Comparison of ENCODE assay signal across 23 mouse cellular contexts in the genomic region with DNA sequence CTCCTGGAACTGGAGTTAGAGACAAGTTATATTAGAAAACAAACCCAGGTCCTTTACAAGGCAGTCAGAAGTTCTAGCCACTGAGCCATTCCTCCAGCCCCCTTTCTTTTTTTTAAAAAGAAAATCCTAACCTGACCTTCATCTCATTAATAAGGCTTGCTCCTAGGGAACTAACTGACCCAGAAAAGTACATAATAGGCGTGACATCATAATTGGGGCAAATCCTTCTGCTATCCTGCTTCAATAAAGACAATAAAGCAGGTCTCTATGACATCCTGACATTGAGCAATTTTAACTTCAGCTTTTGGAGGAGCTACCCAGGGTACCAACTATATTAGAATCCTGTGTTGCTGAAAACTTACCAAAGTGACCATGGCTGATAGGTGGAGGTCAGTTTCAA.
DNase-seq lines count a peak whose midpoint lies in the region; ATAC-seq and TF ChIP-seq lines count a peak whose summit lies in the region.
"Had no signal": no experiment of that assay in that cellular context is flagged by ENCODE, and none has a peak within 500 bp of the region (broad histone marks: within the 10 kb centered on the region; RNA-seq: fewer than 3 reads in every experiment).

No protein-coding gene starts in this region.

- WGBS in embryonic facial prominence, embryonic 14.5 days, result 80% methylated on average over 1 of the region's 1 CpGs
- 63% methylated on average over 1 of the region's 1 CpGs for WGBS in embryonic facial prominence, embryonic 10.5 days
- 37% methylated on average over 1 of the region's 1 CpGs for WGBS in forebrain, embryonic 15.5 days
- WGBS in kidney, embryonic 14.5 days, result 95% methylated on average over 1 of the region's 1 CpGs
- WGBS in liver, postnatal 0 days (ENCODE audit: insufficient replicate concordance), result 85% methylated on average over 1 of the region's 1 CpGs

- no peaks in the 10 kb centered on the region for H3K27me3 ChIP-seq in embryonic facial prominence, embryonic 14.5 days (replicated peaks; ENCODE audit: control insufficient read depth, insufficient read depth, low read length)
- H3K27me3 ChIP-seq in embryonic facial prominence, embryonic 10.5 days (replicated peaks; ENCODE audit: low read depth, poor library complexity, severe bottlenecking), result no peaks in the 10 kb centered on the region
- no peaks in the 10 kb centered on the region for H3K27me3 ChIP-seq in forebrain, embryonic 15.5 days
- no peaks in the 10 kb centered on the region for H3K27me3 ChIP-seq in kidney, embryonic 14.5 days (ENCODE audit: control insufficient read depth, insufficient read depth, low read length)
- no peaks in the 10 kb centered on the region for H3K27me3 ChIP-seq in liver, postnatal 0 days (ENCODE audit: insufficient read depth, low read length)
- H3K27me3 ChIP-seq: CH12.LX, Patski had no signal

- ATAC-seq in embryonic facial prominence, embryonic 14.5 days (ENCODE audit: low read depth), result no peak
- ATAC-seq in forebrain, embryonic 15.5 days (replicated peaks), result no peak
- ATAC-seq in kidney, embryonic 14.5 days (ENCODE audit: low FRiP score, low TSS enrichment), result no peak
- no peak for ATAC-seq in liver, postnatal 0 days
- ATAC-seq: activated CD4-positive, CD25-positive, alpha-beta regulatory T cell, adult 4 months; CD4-positive, CD25-positive, alpha-beta regulatory T cell, adult 4 months; Patski had no signal

- no peaks in the 10 kb centered on the region for H3K4me1 ChIP-seq in embryonic facial prominence, embryonic 14.5 days (ENCODE audit: control insufficient read depth, insufficient read depth, low read length)
- H3K4me1 ChIP-seq in embryonic facial prominence, embryonic 10.5 days, result no peaks in the 10 kb centered on the region
- H3K4me1 ChIP-seq in forebrain, embryonic 15.5 days, result no peaks in the 10 kb centered on the region
- H3K4me1 ChIP-seq in kidney, embryonic 14.5 days (ENCODE audit: control insufficient read depth, insufficient read depth, low read length), result no peaks in the 10 kb centered on the region
- H3K4me1 ChIP-seq in liver, postnatal 0 days (ENCODE audit: insufficient read depth), result no peaks in the 10 kb centered on the region

- H3K4me3 ChIP-seq in embryonic facial prominence, embryonic 14.5 days (ENCODE audit: low read depth, low read length), result no peak overlapping the region
- no peak overlapping the region for H3K4me3 ChIP-seq in embryonic facial prominence, embryonic 10.5 days
- H3K4me3 ChIP-seq in forebrain, embryonic 15.5 days, result no peak overlapping the region
- no peak overlapping the region for H3K4me3 ChIP-seq in kidney, embryonic 14.5 days (ENCODE audit: low read length)
- H3K4me3 ChIP-seq in liver, postnatal 0 days (ENCODE audit: low read depth, low read length), result no peak overlapping the region

- no peak overlapping the region for H3K9ac ChIP-seq in embryonic facial prominence, embryonic 14.5 days (ENCODE audit: low read depth, low read length)
- H3K9ac ChIP-seq in forebrain, embryonic 15.5 days (replicated peaks), result no peak overlapping the region
- no peak overlapping the region for H3K9ac ChIP-seq in kidney, embryonic 14.5 days (ENCODE audit: low read depth, low read length)
- no peak overlapping the region for H3K9ac ChIP-seq in liver, postnatal 0 days (replicated peaks)

- peak; percentile 6 for DNase-seq in embryonic facial prominence, embryonic 14.5 days (ENCODE audit: low spot score)
- no peak for DNase-seq in embryonic facial prominence, embryonic 10.5 days (ENCODE audit: low spot score)
- DNase-seq in Muller cell, postnatal 12 days (ENCODE audit: inconsistent ontology term), result peak; percentile 6
- peak; percentile 78 for DNase-seq in retina, embryonic 14.5 days (ENCODE audit: low spot score)
- DNase-seq in retina, postnatal 1 day, result peak; percentile 74
- DNase-seq in liver, postnatal 0 days, result no peak
- DNase-seq: adrenal gland, adult 2 months; adrenal gland, adult 8-10 months; adrenal gland, postnatal 10 days; adrenal gland, postnatal 14 days; adrenal gland, postnatal 25 days; adrenal gland, postnatal 36 days; B cell, adult 2 months; cerebellum, adult 11 months; cerebellum, adult 11-12 months; cerebellum, adult 18-20 months had no signal

- H3K4me2 ChIP-seq in embryonic facial prominence, embryonic 14.5 days (ENCODE audit: low read depth, low read length), result no peak overlapping the region
- no peak overlapping the region for H3K4me2 ChIP-seq in forebrain, embryonic 15.5 days (replicated peaks)
- H3K4me2 ChIP-seq in kidney, embryonic 14.5 days (replicated peaks; ENCODE audit: low read depth, low read length), result no peak overlapping the region
- no peak overlapping the region for H3K4me2 ChIP-seq in liver, postnatal 0 days (ENCODE audit: low read depth, low read length)

- no peak for TF ChIP-seq CTCF in liver, postnatal 0 days (IDR thresholded peaks at IDR 0.05; ENCODE audit: low read depth)

- no peak for TF ChIP-seq EP300 in liver, postnatal 0 days (IDR thresholded peaks at IDR 0.05; ENCODE audit: low read depth)

- peaks cover 35% of the 10 kb centered on the region for H3K36me3 ChIP-seq in embryonic facial prominence, embryonic 14.5 days (ENCODE audit: control insufficient read depth, insufficient read depth, low read length)
- H3K36me3 ChIP-seq in embryonic facial prominence, embryonic 10.5 days (replicated peaks), result peaks cover 58% of the 10 kb centered on the region
- peaks cover 45% of the 10 kb centered on the region for H3K36me3 ChIP-seq in forebrain, embryonic 15.5 days
- H3K36me3 ChIP-seq in kidney, embryonic 14.5 days (ENCODE audit: control insufficient read depth, insufficient read depth, low read length), result peaks cover 20% of the 10 kb centered on the region; the same call in 1 of the 2 replicates
- H3K36me3 ChIP-seq in liver, postnatal 0 days (replicated peaks; ENCODE audit: insufficient read depth, low read length), result peaks cover 43% of the 10 kb centered on the region

- H3K9me3 ChIP-seq in embryonic facial prominence, embryonic 14.5 days (ENCODE audit: control insufficient read depth, low read length), result no peaks in the 10 kb centered on the region
- no peaks in the 10 kb centered on the region for H3K9me3 ChIP-seq in embryonic facial prominence, embryonic 10.5 days
- no peaks in the 10 kb centered on the region for H3K9me3 ChIP-seq in forebrain, embryonic 15.5 days
- H3K9me3 ChIP-seq in kidney, embryonic 14.5 days (ENCODE audit: control insufficient read depth, low read length), result no peaks in the 10 kb centered on the region
- no peaks in the 10 kb centered on the region for H3K9me3 ChIP-seq in liver, postnatal 0 days (ENCODE audit: low read length)
- H3K9me3 ChIP-seq: G1E had no signal

- H3K27ac ChIP-seq in embryonic facial prominence, embryonic 14.5 days (replicated peaks; ENCODE audit: low read depth, low read length), result no peak overlapping the region
- no peak overlapping the region for H3K27ac ChIP-seq in embryonic facial prominence, embryonic 10.5 days (replicated peaks)
- H3K27ac ChIP-seq in forebrain, embryonic 15.5 days (replicated peaks), result no peak overlapping the region
- H3K27ac ChIP-seq in kidney, embryonic 14.5 days (ENCODE audit: low read depth, low read length), result no peak overlapping the region
- H3K27ac ChIP-seq in liver, postnatal 0 days (ENCODE audit: low read depth), result no peak overlapping the region

Comparison
In these comparisons a context has a peak if more than half of its experiments do, and no peak if none do; other contexts are left out.
1. DNase-seq: peak in embryonic facial prominence, embryonic 14.5 days (single experiment), Muller cell, postnatal 12 days (single experiment), retina, embryonic 14.5 days (single experiment) and retina, postnatal 1 day (single experiment); none in embryonic facial prominence, embryonic 10.5 days (single experiment) and liver, postnatal 0 days (single experiment).